Mouse (Mus musculus) limb, embryonic 14.5 days (tissue): ENCODE results near the gene Aarsd1. TPM values are rescaled to one million over a fixed set of nuclear protein-coding genes. Genes with fewer than 3 reads are reported as not detected.

Source experiments
- ATAC-seq: fragments of 200-750 bp; cut with Nextera tagmentation; 2 replicates; pipeline ENCODE4 v1.8.0; 2017; ENCODE audit warnings: low read depth, moderate number of reproducible peaks, moderate TSS enrichment; ENCODE audit not compliant: low FRiP score
- DNase-seq: peaks from one replicate; pipeline ENCODE4 v3.0.0-alpha.2; 2015; ENCODE audit warnings: low spot score
- H3K27ac ChIP-seq: fragments of 300-500 bp; sonication (generic); replicated peaks from 2 replicates; pipeline ENCODE4 v1.5.1; 2014; ENCODE audit warnings: low read depth, mild to moderate bottlenecking, low read length, moderate library complexity, mixed read lengths
- H3K27me3 ChIP-seq: fragments of 300-500 bp; sonication (generic); 2 replicates; pipeline ENCODE4 v1.6.1; 2014; ENCODE audit warnings: low read length, mixed read lengths; ENCODE audit not compliant: control insufficient read depth, insufficient read depth
- H3K36me3 ChIP-seq: fragments of 300-500 bp; sonication (generic); 2 replicates; pipeline ENCODE4 v1.6.1; 2014; ENCODE audit warnings: mild to moderate bottlenecking, low read length, moderate library complexity, mixed read lengths; ENCODE audit not compliant: control insufficient read depth, insufficient read depth
- H3K4me1 ChIP-seq: fragments of 300-500 bp; sonication (generic); 2 replicates; pipeline ENCODE4 v1.6.1; 2014; ENCODE audit warnings: antibody characterized with exemption, low read length, mixed read lengths; ENCODE audit not compliant: control insufficient read depth, insufficient read depth
- H3K4me2 ChIP-seq: fragments of 300-500 bp; sonication (generic); replicated peaks from 2 replicates; pipeline ENCODE4 v1.6.1; 2014; ENCODE audit warnings: low read depth, mild to moderate bottlenecking, low read length, moderate library complexity; ENCODE audit not compliant: severe bottlenecking
- H3K4me3 ChIP-seq: fragments of 300-500 bp; sonication (generic); replicated peaks from 2 replicates; pipeline ENCODE4 v1.5.1; 2014; ENCODE audit warnings: low read length
- H3K9ac ChIP-seq: fragments of 300-500 bp; sonication (generic); 2 replicates; pipeline ENCODE4 v1.6.1; 2014; ENCODE audit warnings: mild to moderate bottlenecking, low read depth, low read length, moderate library complexity; ENCODE audit not compliant: severe bottlenecking
- H3K9me3 ChIP-seq: fragments of 300-500 bp; sonication (generic); 2 replicates; pipeline ENCODE4 v1.6.1; 2016; ENCODE audit warnings: low read length; ENCODE audit not compliant: control insufficient read depth
- POLR2A ChIP-seq: fragments of 200-500 bp; IDR thresholded peaks from 2 replicates; pipeline ENCODE4 v1.8.0; 2012; ENCODE audit warnings: inconsistent platforms, mild to moderate bottlenecking, moderate library complexity, borderline replicate concordance; ENCODE audit not compliant: insufficient read depth, insufficient read length; ENCODE audit errors: extremely low read depth
- WGBS: fragments of 180-500 bp; shearing (Covaris S2); extraction: QIAGEN DNeasy Blood & Tissue Kit; methylation state at CpG from one replicate; pipeline ENCODE4 v1.1.7; 2014; 5-methylcytosine and 5-hydroxymethylcytosine counted together
- polyA plus RNA-seq, 2 experiments: library from polyadenylated mRNA; depleted of rRNA in 1 of 2; stranded (reverse) in 1 of 2; unstranded in 1 of 2; fragments of >200 nt; fragmentation: Nextera tagmentation in 1 of 2; extraction: Ambion mirVana in 1 of 2; gene quantifications; 2 replicates each; pipeline versions ENCODE4 v1.2.1 to v1.2.3; 2012 to 2014

Aarsd1 gene
- polyA plus RNA-seq, 2 experiments: 41.1 to 63.2 TPM

DNA sequence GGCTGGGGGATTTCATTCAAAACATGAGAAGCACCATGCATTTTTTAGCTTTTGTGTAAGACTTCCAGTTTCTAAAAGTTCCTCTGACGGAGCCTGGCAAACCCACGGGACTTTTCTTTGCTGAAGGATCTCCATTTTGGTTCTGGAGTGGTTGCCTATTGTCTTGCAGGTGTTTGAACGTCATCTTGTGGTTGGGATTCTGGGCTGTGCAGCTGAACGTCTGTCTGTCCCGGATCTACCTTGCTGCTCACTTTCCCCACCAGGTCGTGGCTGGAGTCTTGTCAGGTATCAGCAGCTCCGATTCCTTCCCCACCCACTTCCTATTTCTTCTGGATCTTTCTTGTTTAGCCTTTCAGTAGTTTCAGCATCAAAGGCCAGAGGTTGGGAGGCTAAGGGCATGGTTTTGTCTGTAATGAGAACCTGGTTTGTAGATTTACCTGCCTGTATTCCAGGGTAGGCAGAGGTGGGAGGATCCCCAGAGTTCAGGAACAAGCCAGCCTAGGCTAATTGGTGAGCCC is 42.9 kb downstream of the Aarsd1 start:
- 61% methylated on average over 7 of the region's 7 CpGs for WGBS
- no peak overlapping the region for H3K4me2 ChIP-seq
- DNase-seq (no peak), ATAC-seq (no peak)
- no peaks in the 10 kb centered on the region for H3K4me1 ChIP-seq
- no peak for TF ChIP-seq POLR2A
- H3K9ac ChIP-seq: no peak overlapping the region
- no peaks in the 10 kb centered on the region for H3K36me3 ChIP-seq
- H3K27ac ChIP-seq: no peak overlapping the region
- H3K27me3 ChIP-seq: no peaks in the 10 kb centered on the region
- no peaks in the 10 kb centered on the region for H3K9me3 ChIP-seq
- H3K4me3 ChIP-seq: no peak overlapping the region

DNA sequence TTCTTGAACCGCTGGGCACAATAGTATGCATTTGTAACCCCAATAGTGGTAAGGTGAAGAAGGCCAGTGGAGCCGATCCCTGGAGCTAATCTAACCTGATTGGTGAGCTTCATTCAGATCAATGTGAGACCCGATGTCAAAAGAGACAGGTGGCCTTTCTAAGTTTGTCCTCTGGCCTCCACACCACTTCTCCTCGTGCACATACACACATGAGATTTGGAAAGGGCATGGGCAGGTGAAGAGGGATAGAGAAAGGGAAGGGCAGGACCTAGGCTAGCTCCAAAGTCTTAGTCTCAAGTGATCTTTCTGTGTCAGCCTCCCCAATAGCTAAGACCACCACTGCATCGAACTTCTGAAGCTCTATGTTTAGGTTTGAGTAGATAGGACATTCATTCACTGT is 47.3 kb downstream of the Aarsd1 start:
- DNase-seq (no peak), ATAC-seq (no peak)
- no peak overlapping the region for H3K27ac ChIP-seq
- no peaks in the 10 kb centered on the region for H3K36me3 ChIP-seq
- no peaks in the 10 kb centered on the region for H3K4me1 ChIP-seq
- WGBS: 75% methylated on average over 5 of the region's 5 CpGs
- no peaks in the 10 kb centered on the region for H3K27me3 ChIP-seq
- no peak for TF ChIP-seq POLR2A
- no peaks in the 10 kb centered on the region for H3K9me3 ChIP-seq
- H3K4me3 ChIP-seq: no peak overlapping the region
- no peak overlapping the region for H3K4me2 ChIP-seq
- H3K9ac ChIP-seq: no peak overlapping the region

DNA sequence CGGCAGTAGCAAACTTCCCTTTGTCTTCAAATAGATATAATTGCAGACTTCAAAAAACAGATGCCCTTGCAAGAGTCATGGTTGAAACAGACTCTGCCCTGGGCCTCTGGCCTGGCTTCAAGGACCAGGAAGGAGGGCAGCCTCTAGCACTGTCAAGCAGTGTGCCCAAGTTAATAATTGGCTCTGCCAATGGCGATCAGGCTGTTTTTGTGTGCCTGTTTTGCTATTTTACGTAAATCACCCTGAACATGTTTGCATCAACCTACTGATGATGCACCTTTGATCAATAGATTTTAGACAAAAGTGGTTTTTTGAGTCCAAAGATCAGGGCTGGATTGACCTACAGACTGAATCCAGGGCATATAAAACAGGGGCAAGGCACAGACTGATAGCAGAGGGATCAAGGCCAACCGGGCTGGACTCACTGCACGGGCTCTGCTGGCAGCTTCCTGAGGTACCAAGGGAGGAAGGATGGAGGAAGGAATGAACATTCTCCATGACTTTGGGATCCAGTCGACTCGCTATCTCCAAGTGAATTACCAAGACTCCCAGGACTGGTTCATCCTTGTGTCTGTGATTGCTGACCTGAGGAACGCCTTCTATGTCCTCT is 50.0 kb downstream of the Aarsd1 start, which contains the start of gene G6pc:
Gene G6pc, plus strand, starts transcription at position 236 of the 610 bp plus-strand sequence.
- TF ChIP-seq POLR2A: no peak
- H3K9me3 ChIP-seq: no peaks in the 10 kb centered on the region
- no peaks in the 10 kb centered on the region for H3K27me3 ChIP-seq
- no peak within 1 kb of the TSS for H3K4me2 ChIP-seq
- H3K4me1 ChIP-seq: no peaks in the 10 kb centered on the region
- no peak within 1 kb of the TSS for H3K4me3 ChIP-seq
- WGBS: 88% methylated on average over 8 of the region's 8 CpGs
- no peak within 1 kb of the TSS for H3K27ac ChIP-seq
- no peak for ATAC-seq
- DNase-seq: no peak
- no peak within 1 kb of the TSS for H3K9ac ChIP-seq
- H3K36me3 ChIP-seq: no peaks in the 10 kb centered on the region

GRCm38 (mm10) chr11:101364531-101364931 is 52.9 kb downstream of the Aarsd1 start:
- Histone ChIP-seq H3K9me3 (no peaks in the 10 kb centered on the region), H3K36me3 (no peaks in the 10 kb centered on the region), H3K4me3 (no peak overlapping the region), H3K9ac (no peak overlapping the region), H3K27ac (no peak overlapping the region), H3K4me1 (no peaks in the 10 kb centered on the region), H3K27me3 (no peaks in the 10 kb centered on the region), H3K4me2 (no peak overlapping the region)
- ATAC-seq: no peak
- 64% methylated on average over 5 of the region's 5 CpGs for WGBS
- DNase-seq: no peak
- no peak for TF ChIP-seq POLR2A

DNA sequence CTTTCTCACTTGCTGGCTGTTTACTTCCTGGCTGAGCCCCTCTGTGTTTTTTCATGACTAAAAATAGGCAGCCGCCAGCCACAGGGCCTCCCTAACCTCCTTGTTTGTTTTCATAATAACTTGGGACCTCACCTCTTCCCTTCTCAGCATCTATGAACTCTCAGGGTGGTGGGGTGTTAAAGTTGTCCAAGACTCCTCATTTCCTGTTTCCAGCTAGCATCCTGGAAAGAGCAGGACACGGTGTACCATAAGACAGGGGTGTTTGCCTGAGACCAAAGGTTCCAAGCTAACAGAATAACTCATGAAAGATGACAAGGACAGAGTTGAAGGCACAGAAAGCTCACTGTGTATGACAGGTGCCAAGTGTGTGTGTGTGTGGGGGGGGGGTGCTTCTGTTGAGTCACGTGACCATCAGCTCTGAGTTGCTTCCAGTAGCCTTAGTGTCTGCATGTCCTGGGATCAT is 56.7 kb downstream of the Aarsd1 start:
- TF ChIP-seq POLR2A: no peak
- no peak overlapping the region for H3K4me3 ChIP-seq
- 65% methylated on average over 3 of the region's 3 CpGs for WGBS
- H3K27ac ChIP-seq: no peak overlapping the region
- no peaks in the 10 kb centered on the region for H3K36me3 ChIP-seq
- no peak overlapping the region for H3K9ac ChIP-seq
- DNase-seq (no peak), ATAC-seq (no peak)
- H3K9me3 ChIP-seq: no peaks in the 10 kb centered on the region
- H3K27me3 ChIP-seq: no peaks in the 10 kb centered on the region
- H3K4me2 ChIP-seq: no peak overlapping the region
- no peaks in the 10 kb centered on the region for H3K4me1 ChIP-seq
